Mouse (Mus musculus) left cerebral cortex, adult 2 months (tissue): ENCODE measurements around the gene Hs6st2. TPM values are rescaled to one million over a fixed set of nuclear protein-coding genes. Genes with fewer than 3 reads are reported as not detected.
A peak's percentile ranks its signal among the peaks of the same experiment; 100 is the strongest.

Experiments
- DNase-seq, 2 experiments: peaks; one replicate each; pipeline ENCODE4 v3.0.0; 2021 to 2022; ENCODE audit warnings: low spot score in 2 of 2, mixed read lengths in 1 of 2; ENCODE audit errors: extremely low spot score in 1 of 2
- H3K27ac ChIP-seq: fragments of 200-600 bp; 2 replicates; pipeline ENCODE4 v1.8.1; 2022
- H3K4me3 ChIP-seq: fragments of 200-600 bp; 2 replicates; pipeline ENCODE4 v1.8.1; 2022
- CTCF ChIP-seq: fragments of 200-600 bp; IDR thresholded peaks from 2 replicates; pipeline ENCODE4 v1.8.1; 2022; ENCODE audit warnings: antibody characterized with exemption, mild to moderate bottlenecking, moderate library complexity
- intact Hi-C: fragments of 180-260 bp; cut with DNase I; formaldehyde crosslinking; loops from one replicate; pipeline ENCODE4 v1.15.1; 2025
- long read RNA-seq, 2 experiments: library from polyadenylated mRNA; stranded (forward); transcript quantifications; one replicate each; pipeline ENCODE4 v2.0.0; 2021; ENCODE audit warnings: borderline mapping rate in 2 of 2
- total RNA-seq, 2 experiments: library from RNA; stranded (reverse); gene quantifications; 2 replicates each; pipeline ENCODE4 v1.2.3; 2021

Hs6st2 gene
- total RNA-seq: 10 to 100 TPM; 32.3 to 37.6 TPM
- long read RNA-seq, experiment 1, partial matches to known transcripts: 1 of 4 reads
- long read RNA-seq, experiment 1, other reads (novel, unspliced or antisense): 3 of 4 reads
- long read RNA-seq, experiment 2, partial matches to known transcripts: 1 of 3 reads
- long read RNA-seq, experiment 2, other reads (novel, unspliced or antisense): 2 of 3 reads

- no peak within 1 kb of the TSS for H3K27ac ChIP-seq
- no peak for DNase-seq
- intact Hi-C loops: no loop called here
- TF ChIP-seq CTCF: no peak
- peak within 1 kb of the TSS; percentile 53 for H3K4me3 ChIP-seq
Measured at GRCm38 (mm10) chrX:51681756-51682155, at the start of gene Hs6st2. Gene Hs6st2 (minus strand): TSS chrX:51681856.

- no peak overlapping the region for H3K4me3 ChIP-seq
- no peak for DNase-seq
- no peak overlapping the region for H3K27ac ChIP-seq
- intact Hi-C loops: no loop called here
- no peak for TF ChIP-seq CTCF
Measured at GRCm38 (mm10) chrX:51714086-51714745, 32.6 kb upstream of the Hs6st2 start.

- no peak for TF ChIP-seq CTCF
- intact Hi-C loops: no loop called here
- DNase-seq: no peak
Measured at GRCm38 (mm10) chrX:51712996-51713395, 31.3 kb upstream of the Hs6st2 start.

GRCm38 (mm10) chrX:51702823-51703222 lies 21.2 kb upstream of the Hs6st2 start:
- intact Hi-C loops: no loop called here
- no peak overlapping the region for H3K4me3 ChIP-seq
- TF ChIP-seq CTCF: no peak
- no peak overlapping the region for H3K27ac ChIP-seq
- no peak for DNase-seq

More at GRCm38 (mm10) chrX:51712996-51713395, 31.3 kb upstream of the Hs6st2 start:
- no peak overlapping the region for H3K4me3 ChIP-seq
- no peak overlapping the region for H3K27ac ChIP-seq

GRCm38 (mm10) chrX:51699079-51699478 lies 17.4 kb upstream of the Hs6st2 start:
- no peak for TF ChIP-seq CTCF
- DNase-seq: no peak
- no peak overlapping the region for H3K4me3 ChIP-seq
- intact Hi-C loops: no loop called here
- no peak overlapping the region for H3K27ac ChIP-seq

- Histone ChIP-seq H3K27ac (no peak overlapping the region), H3K4me3 (no peak overlapping the region)
- TF ChIP-seq CTCF: no peak
- intact Hi-C loops: no loop called here
- no peak for DNase-seq
Measured at GRCm38 (mm10) chrX:51686048-51686949, 4.6 kb upstream of the Hs6st2 start.

- intact Hi-C loops: no loop called here
- Histone ChIP-seq H3K27ac (no peak overlapping the region), H3K4me3 (no peak overlapping the region)
- DNase-seq: no peak
- no peak for TF ChIP-seq CTCF
Measured at GRCm38 (mm10) chrX:51684336-51685056, 2.8 kb upstream of the Hs6st2 start.

- intact Hi-C loops: no loop called here
- DNase-seq: peak; percentile 17 to 33
- Histone ChIP-seq H3K4me3 (peak overlapping the region; percentile 53), H3K27ac (no peak overlapping the region)
- peak; percentile 5; the same call in 1 of the 2 replicates for TF ChIP-seq CTCF
Measured at GRCm38 (mm10) chrX:51681170-51681667, 437 bp downstream of the Hs6st2 start.

GRCm38 (mm10) chrX:51680428-51681169 lies 1.1 kb downstream of the Hs6st2 start:
- peak; percentile 54 for DNase-seq
- intact Hi-C loops: no loop called here
- Histone ChIP-seq H3K4me3 (peak overlapping the region; percentile 53), H3K27ac (peak overlapping the region; percentile 28; the same call in 1 of the 2 replicates)
- TF ChIP-seq CTCF: peak; percentile 16

GRCm38 (mm10) chrX:51679601-51680427 lies 1.8 kb downstream of the Hs6st2 start:
- H3K4me3 ChIP-seq: peak overlapping the region; percentile 53
- TF ChIP-seq CTCF: no peak
- H3K27ac ChIP-seq: peak overlapping the region; percentile 28; the same call in 1 of the 2 replicates
- intact Hi-C loops: loop anchor here (5.0 kb wide), 2 partner anchors 73 to 183 kb away; no protein-coding TSS in a partner anchor
- DNase-seq: peak in 1 of 2 experiments; percentile 24
